Mouse (Mus musculus): ENCODE data around the gene Fzd2.
"Not testable (repeated sequence)": the region's sequence is repeated elsewhere in the genome, so short reads cannot be mapped to it uniquely, and the experiment has no call there.

Fzd2 gene

GRCm38 (mm10) chr11:102581281-102582015 is 22.7 kb upstream of the Fzd2 start:
- no peak for DNase-seq

- DNase-seq: peak; percentile 63
Observed at GRCm38 (mm10) chr11:102582016-102582610, 22.1 kb upstream of the Fzd2 start.

GRCm38 (mm10) chr11:102582736-102583135 is 21.5 kb upstream of the Fzd2 start:
- no peak for DNase-seq

- DNase-seq: no peak
Observed at GRCm38 (mm10) chr11:102586445-102587130, 17.6 kb upstream of the Fzd2 start.

GRCm38 (mm10) chr11:102587554-102587953 is 16.6 kb upstream of the Fzd2 start:
- no peak for DNase-seq

GRCm38 (mm10) chr11:102595341-102595820 is 8.8 kb upstream of the Fzd2 start:
- DNase-seq: no peak

GRCm38 (mm10) chr11:102599912-102600311 is 4.3 kb upstream of the Fzd2 start:
- DNase-seq: no peak

GRCm38 (mm10) chr11:102602816-102603495 is 1.2 kb upstream of the Fzd2 start:
- DNase-seq: no peak

GRCm38 (mm10) chr11:102603496-102603850 is 723 bp upstream of the Fzd2 start:
- DNase-seq: peak; percentile 74

- DNase-seq: no peak
Observed at GRCm38 (mm10) chr11:102604777-102605552, 769 bp downstream of the Fzd2 start.

- DNase-seq: peak; percentile 34
Observed at GRCm38 (mm10) chr11:102605553-102606416, 1.6 kb downstream of the Fzd2 start.

GRCm38 (mm10) chr11:102606751-102607171 is 2.6 kb downstream of the Fzd2 start:
- no peak for DNase-seq

GRCm38 (mm10) chr11:102607201-102607600 is 3.0 kb downstream of the Fzd2 start:
- not testable (repeated sequence) for DNase-seq

GRCm38 (mm10) chr11:102607686-102608548 is 3.7 kb downstream of the Fzd2 start:
- DNase-seq: no peak

GRCm38 (mm10) chr11:102608691-102609090 is 4.5 kb downstream of the Fzd2 start:
- DNase-seq: no peak

GRCm38 (mm10) chr11:102609483-102609882 is 5.3 kb downstream of the Fzd2 start:
- no peak for DNase-seq

GRCm38 (mm10) chr11:102610260-102610659 is 6.1 kb downstream of the Fzd2 start:
- DNase-seq: no peak

- DNase-seq: no peak
Observed at GRCm38 (mm10) chr11:102610675-102611316, 6.6 kb downstream of the Fzd2 start.

GRCm38 (mm10) chr11:102611317-102611705 is 7.1 kb downstream of the Fzd2 start:
- DNase-seq: no peak

GRCm38 (mm10) chr11:102619449-102619848 is 15.3 kb downstream of the Fzd2 start:
- DNase-seq: no peak

Measured in lung, postnatal 14 days (tissue).